Mouse (Mus musculus) large intestine, adult 2 months (tissue): ENCODE results near the gene Gm37240. TPM values are rescaled to one million over a fixed set of nuclear protein-coding genes. Genes with fewer than 3 reads are reported as not detected.

Experiments
- DNase-seq: peaks from one replicate; pipeline ENCODE4 v3.0.0-alpha.2; 2012; ENCODE audit warnings: low read depth, low spot score
- WGBS: fragments of 180-500 bp; shearing (Covaris S2); methylation state at CpG from one replicate; pipeline ENCODE4 v1.1.7; 2018; 5-methylcytosine and 5-hydroxymethylcytosine counted together
- polyA plus RNA-seq: library from polyadenylated mRNA; depleted of rRNA; stranded (reverse); fragments of >200 nt; gene quantifications from 2 replicates; pipeline ENCODE4 v1.2.3, GENCODE M21; 2012

Gm37240 gene
- polyA plus RNA-seq, 1 experiment = 3.7 TPM

DNA sequence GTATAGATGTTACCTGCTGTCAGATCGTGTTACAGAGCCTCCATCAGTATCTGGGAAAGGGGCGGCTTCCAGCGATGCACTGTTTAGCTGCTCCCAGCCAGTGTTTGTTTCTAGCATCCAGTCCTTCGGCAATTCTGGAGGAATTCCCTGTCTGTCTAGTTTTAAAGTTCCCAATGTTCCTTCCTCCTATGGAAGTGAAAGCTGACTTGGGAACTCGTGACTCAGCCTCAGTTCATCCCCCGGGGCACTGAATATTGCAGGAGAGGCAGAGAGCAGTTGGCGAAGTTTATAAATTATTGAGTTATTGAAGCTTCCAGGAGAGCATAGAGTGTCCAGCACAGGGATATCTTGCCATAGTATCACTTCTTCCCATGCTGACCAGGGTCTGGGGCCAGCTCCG is 697.5 kb downstream of the Gm37240 start:
- 54% methylated on average over 8 of the region's 8 CpGs for WGBS
- DNase-seq = no peak

DNA sequence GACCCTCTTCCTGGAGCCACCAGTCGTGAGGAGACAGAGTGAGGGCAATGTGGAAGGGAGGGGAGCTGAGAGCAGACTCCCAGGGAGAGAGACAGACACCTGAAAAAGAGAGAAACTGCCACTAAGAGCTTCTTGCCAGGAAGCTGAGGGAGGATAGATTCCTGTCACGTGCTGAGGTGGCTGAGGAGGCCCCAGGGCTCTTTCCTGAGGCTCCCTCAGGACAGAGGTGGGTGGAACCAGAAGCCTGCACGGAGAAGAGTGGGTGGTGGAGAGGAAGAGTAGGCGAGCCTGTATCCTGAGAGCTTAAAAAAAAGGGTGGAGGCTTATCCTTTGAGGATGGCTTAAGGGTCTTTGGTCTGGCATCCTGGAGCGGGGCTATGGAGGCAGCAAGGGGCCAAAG is 699.0 kb downstream of the Gm37240 start:
- 43% methylated on average over 5 of the region's 5 CpGs for WGBS
- DNase-seq = no peak

DNA sequence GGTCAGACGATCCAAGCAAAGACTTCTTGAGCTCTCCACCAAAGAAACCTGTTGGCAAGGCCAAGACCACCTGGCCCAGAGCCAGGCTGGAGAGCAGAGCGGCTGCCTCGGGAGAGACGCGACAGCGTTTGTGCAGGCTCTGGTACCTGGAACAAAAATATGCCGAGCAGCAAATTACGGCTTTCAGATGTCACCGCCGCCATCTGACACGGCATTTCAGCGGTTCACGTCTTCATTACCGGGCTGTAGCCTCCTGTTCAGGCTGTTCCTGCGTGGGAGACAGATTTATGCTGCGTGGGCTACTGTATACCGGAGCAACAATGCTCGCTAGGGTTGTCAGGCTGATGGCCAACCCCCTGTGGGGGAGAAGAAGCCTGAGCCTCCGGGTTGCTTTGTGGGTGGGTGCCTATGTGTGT is 700.6 kb downstream of the Gm37240 start:
- DNase-seq = no peak
- WGBS = 56% methylated on average over 19 of the region's 19 CpGs

DNA sequence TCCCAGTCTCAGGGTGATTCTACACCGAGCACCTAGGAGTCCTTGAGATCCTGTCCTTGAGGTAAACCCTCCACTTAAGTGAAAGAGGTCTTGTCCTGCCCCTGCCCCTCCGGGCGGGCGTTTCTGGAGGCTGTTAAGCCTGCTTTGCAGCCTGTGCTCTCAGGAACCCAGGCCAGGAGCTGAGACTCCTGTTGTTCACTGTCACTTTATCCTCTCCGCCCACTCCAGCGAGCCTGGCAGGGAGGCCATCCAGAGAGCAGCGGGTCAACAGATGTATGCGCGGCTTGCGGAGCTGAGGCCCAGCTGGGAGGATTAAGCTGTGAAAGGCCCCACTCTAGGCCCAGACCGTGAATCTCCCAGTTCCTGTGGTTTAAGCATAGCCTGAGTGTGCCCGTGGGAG is 701.5 kb downstream of the Gm37240 start:
- DNase-seq = no peak
- 42% methylated on average over 12 of the region's 12 CpGs for WGBS

DNA sequence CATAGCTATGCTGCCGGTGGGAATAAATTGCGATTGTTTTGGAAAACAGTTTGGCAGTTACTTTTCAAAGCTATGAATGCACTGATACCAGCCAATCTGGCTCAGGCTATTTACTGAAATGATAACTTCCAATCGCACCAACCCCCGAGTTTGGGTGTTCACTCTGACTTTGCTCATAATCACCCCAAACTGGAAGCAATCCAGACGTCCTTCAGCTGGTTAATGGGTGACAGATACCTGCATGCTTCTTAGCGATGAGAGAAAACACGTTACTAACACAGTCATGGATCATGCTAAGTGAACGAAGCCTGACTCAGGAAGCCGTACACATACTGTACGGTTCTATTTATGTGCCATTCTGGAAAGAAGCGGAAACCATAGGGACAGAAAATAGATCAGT is 702.4 kb downstream of the Gm37240 start:
- no peak for DNase-seq
- WGBS = 41% methylated on average over 11 of the region's 11 CpGs

DNA sequence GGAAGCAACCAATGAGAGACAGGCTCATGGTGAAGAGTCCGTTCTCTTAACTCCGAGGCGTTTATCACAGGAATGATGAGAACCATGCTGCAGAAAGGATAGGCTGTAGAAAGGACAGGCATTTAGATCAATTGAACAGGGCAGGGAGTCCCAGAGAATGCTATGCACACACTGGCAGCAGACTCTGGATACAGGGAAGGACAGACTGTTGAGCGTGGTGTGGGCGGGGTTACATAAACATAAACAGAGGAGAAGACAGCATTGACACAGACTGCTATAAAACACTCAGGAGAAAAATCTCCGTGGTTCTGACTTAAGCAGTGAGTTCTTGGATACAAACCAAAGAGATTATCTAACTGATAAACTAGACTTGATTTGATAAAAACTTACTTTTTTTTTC is 703.2 kb downstream of the Gm37240 start:
- WGBS = 9% methylated on average over 6 of the region's 6 CpGs

DNA sequence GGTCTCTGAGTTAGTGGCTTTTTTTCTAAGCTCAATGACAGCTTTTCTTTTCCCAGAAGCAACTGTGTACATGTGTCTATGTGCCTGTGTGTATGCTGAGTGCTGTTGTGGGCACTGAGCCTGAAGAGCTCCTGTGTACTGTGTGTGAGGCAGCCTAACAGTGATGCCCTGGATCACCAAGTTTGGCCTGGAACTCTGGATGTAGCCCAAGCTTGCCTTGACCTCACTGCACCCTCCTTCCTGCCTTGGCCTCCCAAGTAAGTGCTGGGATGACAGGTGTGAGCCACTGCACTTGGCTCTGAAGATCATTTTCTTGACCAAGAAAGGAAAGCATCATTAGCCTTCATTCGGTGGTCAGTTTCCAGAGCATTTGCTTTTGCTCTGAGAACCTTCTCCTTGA is 710.6 kb downstream of the Gm37240 start:
- WGBS = 89% methylated on average over 1 of the region's 1 CpGs
- no peak for DNase-seq

More for the DNA sequence above, 703.2 kb downstream of the Gm37240 start:
- no peak for DNase-seq

DNA sequence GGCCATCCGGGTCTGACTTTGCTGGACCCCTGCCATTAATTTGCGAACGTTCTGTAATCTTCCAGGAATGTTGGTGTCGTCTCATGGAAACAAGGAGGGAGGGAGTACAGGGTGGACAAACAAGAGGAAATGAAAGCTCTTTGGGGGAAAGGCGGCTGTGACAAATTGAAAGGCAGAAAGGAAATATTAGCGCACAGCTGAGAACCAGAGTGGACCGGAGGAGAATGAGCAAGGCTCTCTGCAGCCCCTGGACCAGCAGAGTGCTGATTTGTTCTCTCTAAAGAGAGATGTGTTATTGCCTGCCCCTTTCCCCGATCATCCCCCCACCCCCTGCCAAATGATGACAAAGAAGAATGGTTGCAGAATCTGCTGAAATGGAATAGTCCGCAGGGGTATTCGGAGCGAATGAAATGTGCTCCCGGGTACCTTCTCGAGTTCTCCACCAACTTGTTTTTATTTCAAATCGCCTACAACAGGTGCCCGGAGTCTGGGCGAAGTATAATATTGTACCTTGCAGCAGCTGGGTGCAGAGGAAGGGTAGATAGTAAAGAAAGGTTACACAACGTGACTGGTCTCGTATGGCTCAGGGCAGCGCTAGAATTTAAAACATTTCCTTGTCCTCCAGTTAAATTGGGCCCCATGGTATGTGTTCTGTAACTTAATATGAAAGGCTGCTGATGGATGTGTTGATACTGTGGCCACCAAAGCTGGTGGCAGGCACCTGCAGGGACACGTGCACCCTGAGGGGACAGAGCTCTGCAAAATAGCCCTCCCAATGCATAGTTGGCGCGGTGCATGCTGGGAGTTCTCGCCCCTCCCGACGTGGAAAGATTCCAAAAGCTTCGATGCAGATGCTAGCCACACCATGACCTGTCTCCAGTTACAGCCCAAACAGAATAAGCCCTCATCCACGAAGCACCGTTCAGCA is 712.5 kb downstream of the Gm37240 start:
- 64% methylated on average over 28 of the region's 28 CpGs for WGBS
- DNase-seq = no peak

DNA sequence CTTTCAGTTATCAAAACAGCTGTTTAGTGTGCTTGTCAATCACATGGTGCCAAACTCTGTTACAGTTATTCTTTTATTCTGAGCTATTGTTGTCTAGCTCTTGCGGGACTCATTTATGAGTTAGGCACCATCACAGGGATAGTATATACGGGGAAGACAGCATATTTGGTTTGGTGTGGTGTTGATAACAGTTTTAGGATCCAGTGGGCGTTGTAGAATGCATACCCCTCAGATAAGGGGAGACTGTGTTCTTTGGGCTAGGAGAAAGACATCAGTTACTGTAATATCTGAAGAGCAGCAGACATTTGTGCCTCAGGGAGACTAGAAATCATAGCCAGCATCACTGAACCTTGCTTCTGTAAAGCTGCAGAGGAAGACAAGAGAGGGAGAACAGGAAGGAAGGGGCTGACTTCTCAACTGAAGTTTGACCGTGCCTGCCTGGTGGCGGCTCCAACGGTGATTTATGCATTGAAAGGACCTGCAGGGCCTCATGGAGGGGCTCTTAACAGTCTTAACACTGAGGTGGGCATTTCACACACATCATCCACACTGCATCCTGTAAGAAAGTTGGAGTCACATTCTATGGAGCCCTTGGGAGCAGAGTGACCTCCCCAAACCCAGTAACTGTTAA is 713.8 kb downstream of the Gm37240 start:
- WGBS = 64% methylated on average over 6 of the region's 6 CpGs
- DNase-seq = no peak

DNA sequence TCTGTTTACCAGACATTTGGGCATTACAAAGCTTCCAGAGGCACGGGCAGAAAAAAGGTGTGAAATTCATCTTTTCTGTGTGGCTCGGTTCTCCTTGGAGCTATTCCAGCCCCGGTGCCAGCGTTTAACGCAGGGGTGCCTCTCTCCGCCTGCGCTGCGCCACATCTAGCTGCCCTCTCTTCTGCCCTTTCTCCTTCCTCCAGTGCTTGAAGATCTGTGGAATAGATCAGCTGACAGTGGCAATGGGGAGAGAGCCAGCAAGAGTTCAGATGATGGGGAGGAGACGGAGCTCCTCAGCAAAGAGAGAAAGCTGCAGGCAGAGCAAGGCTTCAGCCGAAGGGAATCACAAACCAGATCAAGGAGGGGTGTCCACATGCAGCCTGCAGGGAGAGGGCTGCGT is 714.8 kb downstream of the Gm37240 start:
- no peak for DNase-seq
- WGBS = 34% methylated on average over 11 of the region's 11 CpGs

DNA sequence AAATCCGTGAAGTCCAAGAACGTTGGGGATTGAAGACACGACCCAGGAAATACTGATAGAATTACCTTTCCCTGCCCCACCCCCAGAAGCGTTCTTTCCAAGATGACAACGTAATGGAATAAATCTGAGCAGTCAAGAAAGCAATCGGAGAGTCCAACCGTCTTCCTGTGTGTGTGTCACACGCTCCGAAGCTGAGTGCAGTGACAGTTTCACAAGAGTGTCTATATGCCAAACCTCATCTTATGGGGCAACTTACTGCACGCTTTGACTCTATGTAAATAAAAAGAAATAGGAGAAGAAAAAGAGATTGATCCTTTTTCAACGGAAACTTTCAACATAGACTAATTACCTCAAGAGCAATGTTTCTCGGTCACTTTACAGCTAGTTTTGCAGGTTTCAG is 715.2 kb downstream of the Gm37240 start:
- 30% methylated on average over 12 of the region's 12 CpGs for WGBS
- DNase-seq = no peak

DNA sequence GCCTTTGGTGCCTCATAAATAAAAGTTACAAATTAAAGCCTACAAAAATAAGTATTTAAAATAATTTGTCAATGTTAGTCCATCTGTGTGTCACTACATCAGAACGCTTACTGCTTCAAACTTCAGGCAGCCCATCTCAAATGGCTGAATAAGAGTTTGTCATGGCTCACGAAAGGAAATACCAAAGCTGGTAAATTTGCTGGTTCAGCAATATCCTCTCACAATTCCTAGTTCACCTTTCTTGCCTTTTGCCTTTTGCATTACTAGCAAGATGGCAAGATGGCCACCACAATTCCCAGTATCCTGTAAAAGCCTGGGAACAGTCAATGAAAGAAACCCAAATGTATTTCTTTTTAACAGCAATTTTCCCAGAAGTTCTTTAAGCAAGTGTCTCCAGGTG is 718.5 kb downstream of the Gm37240 start:
- WGBS = 95% methylated on average over 2 of the region's 2 CpGs

DNA sequence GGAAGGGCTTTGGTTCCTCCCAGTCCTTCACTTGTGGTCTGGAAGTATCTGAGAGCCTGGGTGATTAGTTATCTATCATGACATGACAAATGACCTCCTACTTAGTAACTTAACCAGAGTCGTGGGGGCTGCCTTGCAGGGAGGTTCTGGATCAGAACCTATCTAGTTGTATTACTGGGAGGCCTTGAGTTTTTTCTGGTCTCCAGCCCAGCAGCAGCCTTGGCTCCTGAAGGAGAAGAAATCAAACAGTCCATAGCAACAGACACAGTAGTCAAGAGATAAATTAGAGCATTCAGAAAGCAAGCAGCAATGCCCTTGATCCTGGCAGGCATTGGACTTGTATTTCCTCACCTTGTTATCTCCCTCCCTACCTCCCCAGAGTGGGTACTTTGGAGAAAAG is 722.4 kb downstream of the Gm37240 start:
- WGBS = 55% methylated on average over 1 of the region's 1 CpGs
- DNase-seq = no peak

More for the DNA sequence above, 718.5 kb downstream of the Gm37240 start:
- no peak for DNase-seq

DNA sequence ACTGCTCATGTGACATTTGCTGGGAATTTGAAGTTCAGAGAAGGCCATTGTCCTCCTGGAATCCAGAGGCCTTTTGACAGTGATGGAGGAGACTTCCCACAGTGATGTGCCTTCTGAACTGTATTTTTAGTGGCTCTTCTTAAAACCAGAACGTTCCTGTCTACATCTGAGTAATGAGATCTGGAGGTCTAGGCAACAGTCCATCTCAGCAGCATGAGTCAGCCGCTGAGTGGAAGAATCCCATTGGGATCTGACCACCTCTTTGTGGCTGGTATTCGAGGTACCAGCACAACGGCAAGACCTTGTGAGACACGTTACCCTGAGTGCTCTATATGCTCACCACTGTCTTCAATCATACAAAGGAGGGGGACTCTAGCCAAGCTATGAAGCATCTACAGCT is 723.9 kb downstream of the Gm37240 start:
- WGBS = 84% methylated on average over 5 of the region's 5 CpGs
- no peak for DNase-seq

DNA sequence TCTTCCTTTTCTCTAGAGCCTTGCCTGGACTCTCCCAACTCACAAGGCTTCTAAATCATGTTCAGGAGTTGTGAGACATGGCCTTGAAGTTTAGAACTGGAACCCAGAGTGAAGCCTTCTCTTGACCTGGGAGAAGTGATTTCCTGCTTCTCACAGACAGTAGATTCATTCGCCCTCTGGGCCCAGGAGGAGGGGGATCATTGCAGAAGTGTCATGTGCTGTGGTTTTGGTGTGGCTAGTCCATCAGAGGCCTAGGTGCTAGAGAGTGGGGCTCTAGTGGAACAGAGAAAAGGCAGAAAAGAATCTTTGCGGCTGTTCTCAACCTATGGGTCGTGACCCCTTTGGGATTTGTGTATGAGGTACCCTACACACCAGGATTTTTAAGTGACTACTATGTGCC is 724.9 kb downstream of the Gm37240 start:
- DNase-seq = no peak
- WGBS = 94% methylated on average over 3 of the region's 3 CpGs

DNA sequence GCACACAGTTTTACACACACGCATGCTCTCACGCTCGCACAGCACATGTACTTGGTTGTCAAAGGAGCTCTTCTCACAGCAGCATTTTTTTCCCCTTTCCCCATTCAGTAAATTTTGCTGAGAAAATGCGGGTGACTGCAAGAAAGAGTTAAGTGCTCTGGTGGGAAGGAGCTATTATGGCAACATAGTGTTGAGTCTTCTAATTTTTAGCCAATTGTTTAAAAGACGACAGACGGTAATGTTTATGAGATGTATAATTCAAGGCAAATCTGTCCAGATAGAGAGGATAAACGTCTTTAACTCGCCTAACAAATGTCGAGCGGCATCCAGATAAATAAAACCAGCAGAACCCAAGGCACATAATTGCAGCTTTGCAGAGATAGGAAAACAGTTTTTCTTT is 726.5 kb downstream of the Gm37240 start:
- no peak for DNase-seq
- 66% methylated on average over 10 of the region's 10 CpGs for WGBS

DNA sequence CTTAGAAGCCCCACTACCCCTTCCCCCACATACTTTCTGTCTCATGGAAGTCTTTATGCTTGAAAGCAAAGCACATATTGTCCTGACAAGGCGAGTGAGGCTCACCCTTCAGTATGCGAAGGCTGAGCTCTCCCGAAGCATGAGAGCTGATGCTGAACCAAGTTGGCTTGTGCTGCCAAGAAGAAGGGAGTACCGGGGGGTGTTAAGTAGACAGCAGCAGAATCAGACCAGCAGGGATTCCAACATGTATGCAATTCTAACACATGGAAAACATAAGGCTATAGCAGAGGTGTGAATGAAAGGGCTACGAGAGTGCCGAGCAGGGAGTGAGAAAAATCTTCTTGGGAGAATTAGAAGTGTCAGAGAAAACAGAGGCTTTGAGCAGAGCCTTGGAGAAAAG is 727.7 kb downstream of the Gm37240 start:
- DNase-seq = no peak
- 83% methylated on average over 6 of the region's 6 CpGs for WGBS

DNA sequence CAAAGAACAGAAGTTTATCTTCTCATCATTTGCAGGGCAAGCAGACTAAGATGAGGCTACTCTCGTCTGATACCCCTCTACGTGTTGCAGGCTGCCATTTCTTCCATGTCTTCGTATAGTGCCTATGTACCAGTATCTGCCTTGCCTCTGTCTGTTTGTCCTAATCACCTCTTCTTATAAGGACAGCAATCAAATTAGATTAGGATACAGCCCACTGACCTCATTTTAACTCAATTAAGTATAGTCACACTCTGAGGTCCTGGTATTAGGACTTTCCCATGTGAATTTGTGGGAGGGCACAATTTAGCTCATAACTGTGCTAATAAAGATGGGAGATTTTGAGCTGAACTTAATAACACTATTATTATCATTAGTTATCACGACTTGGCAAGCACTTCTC is 738.5 kb downstream of the Gm37240 start:
- WGBS = 74% methylated on average over 4 of the region's 4 CpGs
- DNase-seq = no peak

DNA sequence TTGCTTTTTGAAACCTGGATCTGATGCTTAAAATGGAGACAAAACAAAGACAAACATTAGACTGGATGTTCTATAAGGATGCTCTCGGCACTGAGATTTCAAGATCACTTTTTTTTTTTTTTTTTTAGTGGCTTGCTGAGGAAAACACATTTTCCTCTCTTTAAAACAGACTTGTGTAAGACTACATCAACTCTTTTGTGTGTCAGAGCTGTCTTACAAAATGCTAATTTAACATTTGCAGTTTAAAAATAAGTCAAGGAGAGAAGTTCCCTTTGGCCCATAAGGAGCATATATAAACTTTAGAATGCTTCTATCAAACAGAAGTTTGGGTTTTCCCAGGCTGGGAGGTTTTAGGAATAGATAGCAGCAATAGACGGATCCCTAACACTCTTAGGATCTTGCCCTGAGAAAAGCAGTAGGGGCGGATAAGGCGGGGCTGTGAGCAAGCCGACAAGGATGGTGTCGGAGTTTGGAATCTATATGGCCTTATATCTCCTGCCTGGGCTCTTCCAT is 739.2 kb downstream of the Gm37240 start:
- 81% methylated on average over 6 of the region's 6 CpGs for WGBS

DNA sequence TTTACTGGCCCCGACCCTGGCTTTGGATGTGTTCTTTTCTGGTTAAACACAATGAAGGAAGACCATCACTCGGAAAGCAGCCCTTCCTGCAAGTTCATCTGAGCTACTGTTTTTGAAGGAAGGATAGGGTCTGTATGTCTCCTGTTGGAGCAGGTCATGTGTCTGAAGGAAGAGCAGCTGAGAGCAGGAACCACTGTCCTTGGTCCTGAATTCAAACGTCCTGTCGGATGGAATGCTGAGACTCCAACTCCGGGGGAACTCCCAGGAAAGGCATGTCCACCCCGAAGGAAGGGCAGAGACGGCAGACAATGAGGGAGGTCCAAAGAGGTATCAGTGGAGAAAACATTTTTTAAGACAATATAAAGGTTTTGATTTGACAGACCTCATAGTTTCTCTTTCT is 741.8 kb downstream of the Gm37240 start:
- WGBS = 21% methylated on average over 7 of the region's 7 CpGs
- DNase-seq = no peak

More for the DNA sequence above, 739.2 kb downstream of the Gm37240 start:
- DNase-seq = no peak

DNA sequence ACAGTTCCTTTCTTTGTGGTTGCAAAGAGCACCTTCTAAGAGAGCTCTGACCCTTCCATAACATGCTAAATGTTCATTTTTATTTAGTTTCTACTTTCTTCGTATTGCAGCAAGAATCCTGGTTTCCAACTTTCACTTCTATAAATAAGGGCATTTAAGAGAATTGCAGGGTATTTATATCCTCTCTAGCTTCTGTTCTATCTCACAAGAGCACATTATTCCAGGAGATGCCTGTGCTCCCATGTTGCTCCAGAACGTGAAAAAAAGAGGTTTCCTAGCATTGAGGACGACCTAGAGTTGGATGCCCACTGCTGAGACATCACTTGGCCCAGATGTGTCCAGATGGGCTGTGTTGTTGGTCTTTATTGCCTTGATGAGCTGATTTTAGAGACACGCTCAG is 742.2 kb downstream of the Gm37240 start:
- 83% methylated on average over 4 of the region's 4 CpGs for WGBS
- DNase-seq = no peak
